Mouse (Mus musculus): ENCODE data around the gene Entpd7.

Gene Entpd7

GRCm38 (mm10) chr19:43674730-43675524 lies 14.5 kb upstream of the Entpd7 start, which contains the start of gene Slc25a28:
Gene Slc25a28 (minus strand): TSS chr19:43674881.
- peak; percentile 99 to 100 for DNase-seq

DNA sequence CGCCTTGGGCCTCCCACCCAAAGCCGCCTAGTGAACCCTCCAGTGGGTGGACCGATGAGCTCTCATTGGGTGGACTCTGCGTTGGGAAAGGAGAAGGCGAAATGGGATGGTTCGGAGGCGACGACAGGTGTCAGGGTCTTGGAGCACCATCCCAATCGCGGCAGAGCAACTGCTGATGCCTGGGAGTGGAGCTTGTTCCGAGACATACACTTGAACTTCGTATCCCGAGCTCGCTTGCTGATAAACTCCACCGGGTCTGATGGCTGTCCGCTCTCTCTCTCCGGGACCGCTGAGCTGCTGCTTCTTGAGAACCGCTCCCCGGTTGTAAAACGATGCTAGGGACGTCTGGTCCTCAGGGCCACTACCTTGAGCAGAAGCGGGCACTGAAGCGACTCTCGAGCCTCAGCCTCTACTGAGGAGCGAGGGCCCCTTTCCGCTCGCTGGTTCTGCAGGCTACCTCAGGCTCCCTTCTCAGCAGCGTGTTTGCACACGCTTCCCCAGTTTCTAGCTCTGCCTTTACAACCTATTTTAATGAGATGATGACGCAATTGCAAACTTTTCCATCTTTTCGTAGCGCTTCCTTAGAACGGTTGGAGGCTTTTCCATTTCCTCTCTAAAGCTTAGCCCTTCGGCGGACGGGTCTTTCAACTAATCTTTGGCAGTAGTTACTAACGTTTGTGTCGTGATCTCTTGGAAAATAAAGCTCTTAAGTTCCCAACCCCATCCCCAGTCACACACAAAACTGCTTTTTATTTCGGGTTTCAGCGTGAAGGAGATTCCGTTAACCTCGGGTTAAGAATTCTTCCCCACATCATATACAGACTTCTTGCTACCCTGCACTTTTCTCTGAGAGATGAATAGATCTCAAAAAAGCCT lies 13.7 kb upstream of the Entpd7 start:
- DNase-seq = peak in 1 of 2 experiments; percentile 27

DNA sequence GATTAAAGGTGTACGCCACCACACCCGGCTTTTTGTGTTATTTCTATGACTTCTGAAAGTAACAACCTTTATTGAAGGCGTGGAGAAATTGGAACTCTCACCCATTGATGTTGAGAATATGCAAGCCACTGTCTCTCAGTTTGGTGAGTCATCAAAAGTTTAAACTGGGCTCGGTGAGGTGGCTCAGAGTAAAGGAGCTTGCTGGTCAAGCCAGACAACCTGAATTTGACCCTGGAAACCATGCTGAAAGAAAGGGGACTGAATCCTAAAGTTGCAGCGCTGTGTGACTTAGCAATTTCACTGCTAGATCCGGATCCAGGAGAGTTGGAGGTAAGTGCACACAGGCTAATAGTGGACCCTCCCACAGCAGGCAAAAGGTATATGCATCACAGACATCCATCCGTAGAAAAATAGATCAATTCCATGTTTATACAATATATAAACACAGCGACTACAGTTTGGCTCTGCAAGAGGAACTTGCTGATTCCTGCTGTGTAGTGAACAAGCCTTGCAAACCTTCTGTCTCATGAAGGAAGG lies 10.9 kb upstream of the Entpd7 start:
- DNase-seq = no peak

GRCm38 (mm10) chr19:43679474-43679981 lies 9.9 kb upstream of the Entpd7 start:
- no peak for DNase-seq

- no peak for DNase-seq
Measured at GRCm38 (mm10) chr19:43681541-43681940, 7.9 kb upstream of the Entpd7 start.

DNA sequence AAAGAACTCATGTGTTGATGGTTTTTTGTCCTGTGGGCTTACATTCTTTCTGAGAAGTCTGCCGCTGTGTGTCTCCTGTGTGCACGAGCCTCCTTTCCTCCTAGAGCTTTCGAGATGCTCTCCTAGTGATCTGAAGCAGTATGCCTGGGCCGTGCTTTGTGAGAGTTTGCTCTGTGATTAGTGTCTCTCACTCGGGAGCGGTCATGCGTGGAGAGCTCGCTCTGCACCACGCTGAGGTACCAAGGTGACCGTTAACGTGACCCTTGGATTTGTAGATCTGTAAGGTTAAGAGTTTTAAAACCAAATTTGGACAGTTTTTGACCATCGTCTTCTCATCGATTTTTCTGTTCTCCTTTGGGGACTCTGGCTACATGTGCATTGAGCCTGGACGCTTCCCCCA lies 3.3 kb downstream of the Entpd7 start:
- DNase-seq = peak; percentile 47 to 62

- no peak for DNase-seq
Measured at GRCm38 (mm10) chr19:43695514-43695964, 6.1 kb downstream of the Entpd7 start.

- peak in 1 of 2 experiments; percentile 46 for DNase-seq
Measured at GRCm38 (mm10) chr19:43697666-43698370, 8.3 kb downstream of the Entpd7 start.

GRCm38 (mm10) chr19:43699021-43699762 lies 9.7 kb downstream of the Entpd7 start:
- DNase-seq = no peak

GRCm38 (mm10) chr19:43699763-43700155 lies 10.3 kb downstream of the Entpd7 start:
- DNase-seq = no peak

- peak; percentile 56 to 64 for DNase-seq
Measured at GRCm38 (mm10) chr19:43704211-43704610, 14.7 kb downstream of the Entpd7 start.

- peak in 1 of 2 experiments; percentile 62 for DNase-seq
Measured at GRCm38 (mm10) chr19:43704787-43705497, 15.5 kb downstream of the Entpd7 start.

- DNase-seq = no peak
Measured at GRCm38 (mm10) chr19:43708206-43708605, 18.7 kb downstream of the Entpd7 start.

DNA sequence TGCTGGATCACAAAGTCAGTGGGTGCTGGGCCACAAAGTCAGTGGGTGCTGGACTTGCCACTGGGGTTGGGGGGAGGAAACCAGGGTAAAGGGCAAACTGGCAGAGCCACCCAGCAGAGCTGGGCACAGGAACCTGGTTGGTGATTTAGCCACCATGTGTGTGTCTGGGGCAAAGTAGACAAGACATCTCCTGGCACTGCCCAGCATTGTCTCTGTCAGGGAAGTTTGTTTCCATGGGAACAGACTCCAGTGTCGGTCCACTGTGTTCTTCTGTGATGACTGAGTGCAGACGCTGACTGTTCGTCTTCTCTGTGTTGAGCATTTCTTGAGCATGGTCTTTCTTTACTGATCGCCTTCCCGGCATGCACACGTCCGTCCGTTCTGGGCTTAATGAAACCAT lies 19.8 kb downstream of the Entpd7 start:
- peak in 1 of 2 experiments; percentile 61 for DNase-seq

DNA sequence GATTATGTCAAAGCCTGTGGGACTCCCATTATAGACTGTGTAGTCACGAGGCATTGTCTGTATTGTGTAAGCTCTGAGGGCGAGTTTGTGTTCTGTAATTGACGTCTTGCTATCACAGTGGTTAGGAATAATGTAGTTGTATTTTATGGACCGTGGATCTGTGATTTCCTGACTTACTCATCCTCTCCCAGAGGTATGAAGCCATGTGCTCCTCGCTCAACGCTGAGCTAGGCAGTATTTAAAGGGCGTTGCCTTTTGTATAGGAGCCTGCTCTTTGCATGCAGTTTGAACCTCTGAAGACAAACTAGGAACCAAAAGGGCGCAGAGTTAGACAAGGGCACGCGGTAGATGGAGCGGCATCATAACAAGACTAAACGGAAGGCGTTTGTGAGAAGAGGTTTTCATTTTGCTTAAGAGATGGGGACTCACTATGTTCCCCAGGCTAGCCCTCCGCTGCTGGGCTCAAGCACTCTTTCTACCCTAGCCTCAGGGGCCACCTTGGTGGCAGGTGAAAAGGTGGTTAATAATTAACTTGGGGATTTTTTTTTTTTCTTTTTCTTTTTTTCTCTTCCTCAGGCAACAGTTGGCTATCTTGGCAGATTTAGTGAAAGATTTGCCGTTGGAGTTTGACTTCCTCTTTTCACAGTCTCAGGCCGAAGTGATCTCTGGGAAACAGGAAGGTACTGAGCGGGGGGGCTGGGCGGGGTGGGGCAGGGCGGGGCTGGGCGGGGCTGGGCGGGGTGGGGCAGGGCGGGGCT lies 21.9 kb downstream of the Entpd7 start:
- peak in 1 of 2 experiments; percentile 48 for DNase-seq

DNA sequence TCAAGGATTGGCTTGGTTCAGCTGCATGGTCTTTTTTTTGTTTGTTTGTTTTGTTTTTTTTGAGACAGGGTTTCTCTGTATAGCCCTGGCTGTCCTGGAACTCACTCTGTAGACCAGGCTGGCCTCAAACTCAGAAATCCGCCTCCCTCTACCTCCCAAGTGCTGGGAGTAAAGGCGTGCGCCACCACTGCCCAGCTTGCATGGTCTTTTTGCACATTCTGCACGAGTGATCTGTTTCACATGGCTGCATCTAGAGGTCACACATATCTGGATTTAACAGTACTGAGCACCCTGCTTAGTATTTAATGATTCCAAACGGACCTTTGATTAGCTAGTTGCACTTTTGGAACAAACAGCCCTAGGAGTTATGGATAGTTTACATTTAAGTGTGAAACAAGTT lies 22.5 kb downstream of the Entpd7 start:
- peak in 1 of 2 experiments; percentile 46 for DNase-seq

GRCm38 (mm10) chr19:43720061-43720460 lies 30.6 kb downstream of the Entpd7 start:
- no peak for DNase-seq

- no peak for DNase-seq
Measured at GRCm38 (mm10) chr19:43722891-43723290, 33.4 kb downstream of the Entpd7 start.

DNA sequence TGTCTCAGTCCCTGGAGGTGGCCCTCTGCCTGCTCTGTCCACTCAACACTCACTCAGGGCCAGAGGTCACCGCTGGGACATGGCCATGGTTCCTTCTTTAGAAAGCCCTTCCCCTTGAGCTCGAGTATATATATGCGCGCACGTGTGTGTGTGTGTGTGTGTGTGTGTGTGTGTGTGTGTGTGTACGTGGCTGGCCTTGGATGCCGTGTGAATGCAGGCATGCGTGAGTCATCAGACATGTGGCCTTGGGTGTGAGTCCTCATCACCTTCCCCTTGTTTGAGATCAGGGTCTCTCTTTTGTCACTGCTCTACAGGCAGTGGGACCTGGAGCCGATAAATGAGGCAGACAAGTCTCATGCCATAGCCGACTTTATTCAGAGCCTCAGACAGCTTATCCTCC lies 34.0 kb downstream of the Entpd7 start:
- no peak for DNase-seq

DNA sequence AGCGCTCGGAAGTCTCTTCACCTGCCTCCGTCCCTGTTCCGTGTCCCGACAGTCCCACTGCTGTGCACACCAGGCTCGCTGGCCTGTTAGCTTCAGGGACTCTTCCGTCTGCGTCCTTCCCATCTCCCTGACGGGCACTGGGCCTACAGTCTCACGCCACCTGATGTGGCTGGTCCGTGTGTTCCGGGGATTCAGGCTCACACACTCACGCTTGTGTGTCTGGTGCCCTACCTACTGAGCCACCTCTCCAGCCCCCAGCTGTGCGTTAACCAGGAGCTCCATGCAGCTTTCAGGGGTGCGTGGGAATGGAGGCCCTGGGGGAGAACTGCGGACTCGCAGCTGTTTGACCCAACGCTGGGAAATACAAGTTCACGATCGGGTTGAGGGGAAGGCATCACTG lies 34.7 kb downstream of the Entpd7 start:
- no peak for DNase-seq

All from kidney, postnatal 25 days (tissue).